Mouse (Mus musculus) mouse embryonic stem cell (cell line): ENCODE measurements around the gene Prtn3.

Experiments used
- in situ Hi-C, 2 experiments: fragments of 300-500 bp; cut with MboI; formaldehyde crosslinking; loops; 1 replicate in 1 of 2; 3 replicates in 1 of 2; pipeline ENCODE4 v1.14.3; 2019 to 2020; ENCODE audit warnings: low sequenced_read_pairs in 2 of 2, low pct_unique_long_range_greater_than_20kb in 1 of 2, mixed read lengths in 1 of 2; ENCODE audit not compliant: unreplicated experiment in 1 of 2

Gene Prtn3

GRCm38 (mm10) chr10:79931797-79932196, 57.5 kb downstream of the Prtn3 start:
- in situ Hi-C loops = no loop called here

GRCm38 (mm10) chr10:79932736-79933135, 58.5 kb downstream of the Prtn3 start:
- in situ Hi-C loops = no loop called here
